ENCODE assay signal across 31 mouse cellular contexts in genomic region chr13:16636251-16636650, GRCm38 (mm10).
"Had no signal": no experiment of that assay in that cellular context is flagged by ENCODE, and none has a peak within 500 bp of the region (broad histone marks: within the 10 kb centered on the region; RNA-seq: fewer than 3 reads in every experiment).

No protein-coding gene starts in this region.

- H3K4me2 ChIP-seq: heart, embryonic 11.5 days; heart, embryonic 12.5 days; heart, embryonic 13.5 days; heart, embryonic 15.5 days; hindbrain, embryonic 12.5 days; hindbrain, embryonic 13.5 days; hindbrain, embryonic 14.5 days; hindbrain, embryonic 15.5 days; intestine, embryonic 15.5 days; kidney, embryonic 15.5 days had no signal

- ATAC-seq: hindbrain, embryonic 16.5 days; hindbrain, postnatal 0 days; inflammation-experienced regulatory T-cells, adult 6 months; intestine, embryonic 15.5 days; intestine, embryonic 16.5 days; intestine, postnatal 0 days had no signal

- DNase-seq: heart, adult 2 months; heart, postnatal 10 days; heart, postnatal 14 days; heart, postnatal 36 days; heart, postnatal 4 days; kidney, adult 11 months; kidney, adult 18-20 months; kidney, postnatal 10 days; kidney, postnatal 4 days; layer of hippocampus, adult 9-11 months; layer of hippocampus, postnatal 36 days had no signal

- H3K4me3 ChIP-seq: heart, adult 2 months; heart, embryonic 10.5 days; heart, embryonic 12.5 days; heart, embryonic 13.5 days; heart, embryonic 15.5 days; hindbrain, embryonic 10.5 days; hindbrain, embryonic 12.5 days; hindbrain, embryonic 13.5 days; hindbrain, embryonic 15.5 days; intestine, embryonic 15.5 days; kidney, embryonic 15.5 days; layer of hippocampus, adult 2 months; left cerebral cortex, adult 2 months had no signal

- H3K9ac ChIP-seq: heart, embryonic 12.5 days; heart, embryonic 13.5 days; heart, embryonic 15.5 days; hindbrain, embryonic 12.5 days; hindbrain, embryonic 13.5 days; hindbrain, embryonic 14.5 days; hindbrain, embryonic 15.5 days; intestine, embryonic 15.5 days; kidney, embryonic 15.5 days had no signal

- H3K27ac ChIP-seq: heart, adult 2 months; heart, embryonic 10.5 days; heart, embryonic 13.5 days; heart, embryonic 15.5 days; hindbrain, embryonic 10.5 days; hindbrain, embryonic 12.5 days; hindbrain, embryonic 13.5 days; hindbrain, embryonic 14.5 days; hindbrain, embryonic 15.5 days; hindbrain, postnatal 0 days; intestine, embryonic 15.5 days; kidney, embryonic 15.5 days; kidney, postnatal 0 days; layer of hippocampus, adult 2 months; left cerebral cortex, adult 2 months had no signal

- H3K36me3 ChIP-seq: heart, embryonic 10.5 days; heart, embryonic 12.5 days; heart, embryonic 13.5 days; heart, embryonic 15.5 days; hindbrain, embryonic 10.5 days; hindbrain, embryonic 12.5 days; hindbrain, embryonic 13.5 days; hindbrain, embryonic 15.5 days; intestine, embryonic 15.5 days; kidney, embryonic 15.5 days had no signal

- H3K27me3 ChIP-seq: heart, embryonic 12.5 days; heart, embryonic 13.5 days; heart, embryonic 15.5 days; hindbrain, embryonic 12.5 days; hindbrain, embryonic 13.5 days; hindbrain, embryonic 15.5 days; intestine, embryonic 15.5 days; kidney, embryonic 15.5 days had no signal

- H3K9me3 ChIP-seq: heart, embryonic 10.5 days; heart, embryonic 12.5 days; heart, embryonic 13.5 days; heart, embryonic 15.5 days; hindbrain, embryonic 10.5 days; hindbrain, embryonic 12.5 days; hindbrain, embryonic 13.5 days; hindbrain, embryonic 15.5 days; intestine, embryonic 15.5 days; kidney, embryonic 15.5 days had no signal

- H3K4me1 ChIP-seq: heart, embryonic 10.5 days; heart, embryonic 12.5 days; heart, embryonic 13.5 days; heart, embryonic 15.5 days; hindbrain, embryonic 10.5 days; hindbrain, embryonic 12.5 days; hindbrain, embryonic 13.5 days; hindbrain, embryonic 15.5 days; intestine, embryonic 15.5 days; kidney, embryonic 15.5 days had no signal
